8 mouse cellular contexts compared by ENCODE assay signal in genomic region chr1:180407171-180407671, GRCm38 (mm10).
A peak's percentile ranks its signal among the peaks of the same experiment; 100 is the strongest.
DNase-seq lines count a peak whose midpoint lies in the region; ATAC-seq and TF ChIP-seq lines count a peak whose summit lies in the region.

No protein-coding gene starts in this region.

- H3K4me3 ChIP-seq in embryonic facial prominence, embryonic 15.5 days (replicated peaks), result peak overlapping the region; percentile 17; the same call in 1 of the 2 replicates
- no peak overlapping the region for H3K4me3 ChIP-seq in hindbrain, postnatal 0 days (ENCODE audit: low read length)
- no peak overlapping the region for H3K4me3 ChIP-seq in liver, embryonic 13.5 days (replicated peaks)
- H3K4me3 ChIP-seq in thymus, adult 2 months (ENCODE audit: control insufficient read depth, insufficient read depth, low read length), result peak overlapping the region; percentile 24; the same call in 1 of the 2 replicates

- no peaks in the 10 kb centered on the region for H3K27me3 ChIP-seq in embryonic facial prominence, embryonic 15.5 days
- H3K27me3 ChIP-seq in hindbrain, postnatal 0 days (ENCODE audit: insufficient read depth, low read length), result no peaks in the 10 kb centered on the region
- H3K27me3 ChIP-seq in liver, embryonic 13.5 days, result no peaks in the 10 kb centered on the region
- no peaks in the 10 kb centered on the region for H3K27me3 ChIP-seq in thymus, adult 2 months (ENCODE audit: control insufficient read depth, insufficient read depth, low read length)

- H3K9ac ChIP-seq in embryonic facial prominence, embryonic 15.5 days, result no peak overlapping the region
- no peak overlapping the region for H3K9ac ChIP-seq in hindbrain, postnatal 0 days (replicated peaks; ENCODE audit: low read length)
- H3K9ac ChIP-seq in liver, embryonic 13.5 days, result peak overlapping the region; percentile 40; the same call in 1 of the 2 replicates

- no peaks in the 10 kb centered on the region for H3K36me3 ChIP-seq in embryonic facial prominence, embryonic 15.5 days
- H3K36me3 ChIP-seq in hindbrain, postnatal 0 days (ENCODE audit: insufficient read depth, low read length), result no peaks in the 10 kb centered on the region
- no peaks in the 10 kb centered on the region for H3K36me3 ChIP-seq in liver, embryonic 13.5 days
- no peaks in the 10 kb centered on the region for H3K36me3 ChIP-seq in thymus, adult 2 months (ENCODE audit: control insufficient read depth, insufficient read depth, low read length)

- H3K4me1 ChIP-seq in embryonic facial prominence, embryonic 15.5 days, result peaks cover 78% of the 10 kb centered on the region
- H3K4me1 ChIP-seq in hindbrain, postnatal 0 days (ENCODE audit: insufficient read depth, low read length), result peaks cover 6% of the 10 kb centered on the region; the same call in 1 of the 2 replicates
- peaks cover 62% of the 10 kb centered on the region for H3K4me1 ChIP-seq in liver, embryonic 13.5 days (replicated peaks)
- peaks cover 58% of the 10 kb centered on the region for H3K4me1 ChIP-seq in thymus, adult 2 months (replicated peaks; ENCODE audit: control insufficient read depth, insufficient read depth, low read length)

- H3K27ac ChIP-seq in embryonic facial prominence, embryonic 15.5 days (replicated peaks), result peak overlapping the region; percentile 58; the same call in 1 of the 2 replicates
- peak overlapping the region; percentile 74 for H3K27ac ChIP-seq in hindbrain, postnatal 0 days
- H3K27ac ChIP-seq in liver, embryonic 13.5 days, result no peak overlapping the region
- no peak overlapping the region for H3K27ac ChIP-seq in thymus, adult 2 months (ENCODE audit: control insufficient read depth, insufficient read depth, low read length)

- 11% methylated on average over 16 of the region's 16 CpGs for WGBS in embryonic facial prominence, embryonic 15.5 days
- WGBS in hindbrain, postnatal 0 days, result 10% methylated on average over 16 of the region's 16 CpGs
- WGBS in liver, embryonic 13.5 days (ENCODE audit: insufficient replicate concordance), result 22% methylated on average over 16 of the region's 16 CpGs
- WGBS in thymus, adult 2 months, result 27% methylated on average over 16 of the region's 16 CpGs

- H3K4me2 ChIP-seq in embryonic facial prominence, embryonic 15.5 days (replicated peaks), result peak overlapping the region; percentile 34; the same call in 1 of the 2 replicates
- peak overlapping the region; percentile 30 for H3K4me2 ChIP-seq in hindbrain, postnatal 0 days (ENCODE audit: low read depth, low read length)
- H3K4me2 ChIP-seq in liver, embryonic 13.5 days, result peak overlapping the region; percentile 43

- H3K9me3 ChIP-seq in embryonic facial prominence, embryonic 15.5 days (replicated peaks), result no peaks in the 10 kb centered on the region
- no peaks in the 10 kb centered on the region for H3K9me3 ChIP-seq in hindbrain, postnatal 0 days (ENCODE audit: low read length)
- no peaks in the 10 kb centered on the region for H3K9me3 ChIP-seq in liver, embryonic 13.5 days (replicated peaks)

- DNase-seq in gastrocnemius, postnatal 10 days, result peak; percentile 75
- DNase-seq in gastrocnemius, postnatal 25 days, result no peak
- DNase-seq in adrenal gland, postnatal 36 days, result peak; percentile 72 to 78
- peak; percentile 84 for DNase-seq in hindbrain, postnatal 0 days (ENCODE audit: low spot score)
- DNase-seq in liver, embryonic 13.5 days, result peak; percentile 24
- peak; percentile 89 for DNase-seq in neural tube, embryonic 10.5 days (ENCODE audit: extremely low spot score, low spot score)
- DNase-seq in thymus, adult 2 months, result peak; percentile 73

- ATAC-seq in embryonic facial prominence, embryonic 15.5 days (ENCODE audit: insufficient number of reproducible peaks, low FRiP score, low TSS enrichment, low read depth), result peak; percentile 67; the same call in 1 of the 2 replicates
- peak; percentile 85 for ATAC-seq in hindbrain, postnatal 0 days
- ATAC-seq in liver, embryonic 13.5 days (ENCODE audit: low read depth), result no peak; the same call in 1 of the 2 replicates

- TF ChIP-seq POLR2A in thymus, adult 2 months (IDR thresholded peaks at IDR 0.05; ENCODE audit: control insufficient read depth, extremely low read depth, insufficient read depth, low read length, poor library complexity), result no peak

- TF ChIP-seq CTCF in hindbrain, postnatal 0 days (IDR thresholded peaks at IDR 0.05; ENCODE audit: low read depth), result peak; percentile 84
- peak; percentile 93 for TF ChIP-seq CTCF in thymus, adult 2 months (IDR thresholded peaks at IDR 0.05; ENCODE audit: borderline replicate concordance, control insufficient read depth, extremely low read depth, insufficient read depth, low read length, poor library complexity)

Comparison
In these comparisons a context has a peak if more than half of its experiments do, and no peak if none do; other contexts are left out.
1. H3K27ac ChIP-seq: peak in embryonic facial prominence, embryonic 15.5 days (single experiment) and hindbrain, postnatal 0 days (single experiment); none in liver, embryonic 13.5 days (single experiment) and thymus, adult 2 months (single experiment).
2. H3K4me3 ChIP-seq: peak in embryonic facial prominence, embryonic 15.5 days (single experiment) and thymus, adult 2 months (single experiment); none in hindbrain, postnatal 0 days (single experiment) and liver, embryonic 13.5 days (single experiment).
3. Peak in every context shown above with its lines, with median percentiles within 50 percentile points of each other: H3K4me2 ChIP-seq.